Comparison of ENCODE assay signal across 9 mouse cellular contexts in genomic region chr16:21339460-21340081, GRCm38 (mm10).
A peak's percentile ranks its signal among the peaks of the same experiment; 100 is the strongest.
DNase-seq lines count a peak whose midpoint lies in the region; ATAC-seq lines count a peak whose summit lies in the region.
"Had no signal": no experiment of that assay in that cellular context is flagged by ENCODE, and none has a peak within 500 bp of the region (broad histone marks: within the 10 kb centered on the region; RNA-seq: fewer than 3 reads in every experiment).

No protein-coding gene starts in this region.

- no peak overlapping the region for H3K4me3 ChIP-seq in hindbrain, embryonic 14.5 days (replicated peaks; ENCODE audit: low read length)
- H3K4me3 ChIP-seq in midbrain, embryonic 16.5 days (ENCODE audit: low read depth, low read length): no peak overlapping the region

- H3K36me3 ChIP-seq in hindbrain, embryonic 14.5 days (replicated peaks; ENCODE audit: control insufficient read depth, insufficient read depth): no peaks in the 10 kb centered on the region
- no peaks in the 10 kb centered on the region for H3K36me3 ChIP-seq in midbrain, embryonic 16.5 days (ENCODE audit: control insufficient read depth, insufficient read depth, low read length)

- H3K27ac ChIP-seq in hindbrain, embryonic 14.5 days: peak overlapping the region; percentile 83
- peak overlapping the region; percentile 72 for H3K27ac ChIP-seq in midbrain, embryonic 16.5 days (ENCODE audit: low read length)
- H3K27ac ChIP-seq: liver, embryonic 14.5 days had no signal

- H3K4me2 ChIP-seq in hindbrain, embryonic 14.5 days (replicated peaks): peak overlapping the region; percentile 15; the same call in 1 of the 2 replicates
- no peak overlapping the region for H3K4me2 ChIP-seq in midbrain, embryonic 16.5 days (ENCODE audit: low read length)

- ATAC-seq in hindbrain, embryonic 14.5 days (ENCODE audit: low FRiP score): peak; percentile 91
- peak; percentile 92 for ATAC-seq in midbrain, embryonic 16.5 days
- no peak for ATAC-seq in inflammation-experienced regulatory T-cells, adult 6 months

- H3K27me3 ChIP-seq in hindbrain, embryonic 14.5 days (ENCODE audit: control insufficient read depth, insufficient read depth, low read length): no peaks in the 10 kb centered on the region
- no peaks in the 10 kb centered on the region for H3K27me3 ChIP-seq in midbrain, embryonic 16.5 days (ENCODE audit: control insufficient read depth, insufficient read depth, low read depth, low read length)

- peak; percentile 36 to 52 for DNase-seq in adrenal gland, adult 18-20 months (ENCODE audit: low spot score in 2 of 2)
- DNase-seq in cerebellum, postnatal 10 days: peak; percentile 91 to 92
- peak; percentile 20 to 60 for DNase-seq in frontal cortex, postnatal 36 days (ENCODE audit: low spot score in 2 of 2)
- peak; percentile 76 for DNase-seq in hindbrain, embryonic 14.5 days (ENCODE audit: low spot score)
- DNase-seq in left cerebral cortex, postnatal 36 days (ENCODE audit: low spot score in 2 of 2): peak; percentile 30 to 42
- peak; percentile 81 for DNase-seq in testis, postnatal 10 days (ENCODE audit: low spot score)

- H3K9ac ChIP-seq in hindbrain, embryonic 14.5 days: peak overlapping the region; percentile 21; the same call in 1 of the 2 replicates
- H3K9ac ChIP-seq in midbrain, embryonic 16.5 days (ENCODE audit: low read depth, low read length): peak overlapping the region; percentile 13; the same call in 1 of the 2 replicates
- H3K9ac ChIP-seq: liver, embryonic 14.5 days had no signal

- 11% methylated on average over 11 of the region's 11 CpGs for WGBS in hindbrain, embryonic 14.5 days
- 9% methylated on average over 11 of the region's 11 CpGs for WGBS in midbrain, embryonic 16.5 days

- intact Hi-C loops in left cerebral cortex, postnatal 36 days (cut with DNase I): no loop called here

- no peaks in the 10 kb centered on the region for H3K9me3 ChIP-seq in hindbrain, embryonic 14.5 days (ENCODE audit: control insufficient read depth, low read length)
- H3K9me3 ChIP-seq in midbrain, embryonic 16.5 days (replicated peaks; ENCODE audit: control insufficient read depth, low read length, poor library complexity, severe bottlenecking): no peaks in the 10 kb centered on the region

- H3K4me1 ChIP-seq in hindbrain, embryonic 14.5 days (replicated peaks; ENCODE audit: control insufficient read depth, insufficient read depth, low read length): peaks cover 17% of the 10 kb centered on the region
- no peaks in the 10 kb centered on the region; the same call in 1 of the 2 replicates for H3K4me1 ChIP-seq in midbrain, embryonic 16.5 days (ENCODE audit: control insufficient read depth, insufficient read depth, low read length)

Comparison
In these comparisons a context has a peak if more than half of its experiments do, and no peak if none do; other contexts are left out.
1. DNase-seq: peak in every context shown above with its lines; median percentile 92 in cerebellum, postnatal 10 days; 81 in testis, postnatal 10 days; 76 in hindbrain, embryonic 14.5 days; 44 in adrenal gland, adult 18-20 months; 40 in frontal cortex, postnatal 36 days; 36 in left cerebral cortex, postnatal 36 days.